Mouse (Mus musculus): ENCODE results near the gene Gm20431. TPM values are rescaled to one million over a fixed set of nuclear protein-coding genes. Genes with fewer than 3 reads are reported as not detected.

Gene Gm20431
- polyA plus RNA-seq (2014; fragmentation: Nextera tagmentation; extraction: Ambion mirVana) = 6.6 and 15.1 TPM in 2 replicates

GRCm38 (mm10) chr2:167661270-167662203, at the start of gene Gm20431:
Gene Gm20431 (minus strand): TSS chr2:167661496.
- DNase-seq (ENCODE audit: low spot score) (peak; percentile 96), ATAC-seq (replicated peaks; ENCODE audit: low FRiP score) (peak; percentile 95)
- Histone ChIP-seq H3K4me1 (replicated peaks; ENCODE audit: control insufficient read depth, insufficient read depth, low read length) (peaks cover 10% of the 10 kb centered on the region; the same call in 1 of the 2 replicates), H3K4me3 (ENCODE audit: low read depth, low read length) (peak within 1 kb of the TSS; percentile 78), H3K36me3 (ENCODE audit: control insufficient read depth, insufficient read depth, low read length) (no peaks in the 10 kb centered on the region), H3K9ac (ENCODE audit: low read length) (peak within 1 kb of the TSS; percentile 89), H3K27ac (ENCODE audit: low read depth, low read length) (0 out of 2 replicates have a peak within 1 kb of the TSS, but pooled peaks have one; percentile 12), H3K27me3 (ENCODE audit: control insufficient read depth, insufficient read depth, low read length) (peaks cover 3% of the 10 kb centered on the region; the same call in 1 of the 2 replicates), H3K4me2 (ENCODE audit: low read depth, low read length, severe bottlenecking) (peak within 1 kb of the TSS; percentile 91), H3K9me3 (ENCODE audit: control insufficient read depth, low read length) (no peaks in the 10 kb centered on the region)
- WGBS = under 1% methylated on average over 92 of the region's 110 CpGs

- no peaks in the 10 kb centered on the region for H3K9me3 ChIP-seq (ENCODE audit: control insufficient read depth, low read length)
- H3K9ac ChIP-seq (ENCODE audit: low read length) = no peak overlapping the region
- no peaks in the 10 kb centered on the region for H3K4me1 ChIP-seq (replicated peaks; ENCODE audit: control insufficient read depth, insufficient read depth, low read length)
- WGBS = 62% methylated on average over 6 of the region's 6 CpGs
- H3K27ac ChIP-seq (ENCODE audit: low read depth, low read length) = no peak overlapping the region
- DNase-seq (ENCODE audit: low spot score) = no peak
- H3K36me3 ChIP-seq (ENCODE audit: control insufficient read depth, insufficient read depth, low read length) = no peaks in the 10 kb centered on the region
- ATAC-seq (replicated peaks; ENCODE audit: low FRiP score) = no peak
- H3K27me3 ChIP-seq (ENCODE audit: control insufficient read depth, insufficient read depth, low read length) = no peaks in the 10 kb centered on the region
- H3K4me2 ChIP-seq (ENCODE audit: low read depth, low read length, severe bottlenecking) = no peak overlapping the region
- H3K4me3 ChIP-seq (ENCODE audit: low read depth, low read length) = no peak overlapping the region
Measured at GRCm38 (mm10) chr2:167710574-167710973, 49.3 kb upstream of the Gm20431 start.

DNA sequence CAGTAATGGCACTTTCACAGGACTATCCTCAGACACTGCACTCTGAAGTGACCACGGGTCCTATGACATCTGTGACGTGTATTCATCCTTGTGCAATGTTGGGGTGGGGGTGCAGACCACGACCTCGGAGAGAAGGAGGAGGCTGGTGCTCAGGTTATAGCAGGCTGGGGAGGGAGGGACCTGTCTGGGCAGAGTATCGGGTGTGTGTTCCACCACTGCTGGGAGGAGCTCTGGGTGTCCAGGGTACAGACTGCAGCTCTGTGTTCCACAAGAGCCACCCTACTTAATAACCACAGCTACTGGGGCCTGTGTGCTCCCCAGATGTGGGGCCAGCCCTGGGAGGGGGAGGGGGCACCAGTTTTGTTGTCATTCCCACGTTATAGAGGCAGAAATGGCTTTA, 48.7 kb upstream of the Gm20431 start:
- H3K9me3 ChIP-seq (ENCODE audit: control insufficient read depth, low read length) = no peaks in the 10 kb centered on the region
- WGBS = 68% methylated on average over 6 of the region's 6 CpGs
- no peaks in the 10 kb centered on the region for H3K4me1 ChIP-seq (replicated peaks; ENCODE audit: control insufficient read depth, insufficient read depth, low read length)
- H3K27me3 ChIP-seq (ENCODE audit: control insufficient read depth, insufficient read depth, low read length) = no peaks in the 10 kb centered on the region
- H3K27ac ChIP-seq (ENCODE audit: low read depth, low read length) = no peak overlapping the region
- DNase-seq (ENCODE audit: low spot score) = no peak
- ATAC-seq (replicated peaks; ENCODE audit: low FRiP score) = no peak
- H3K36me3 ChIP-seq (ENCODE audit: control insufficient read depth, insufficient read depth, low read length) = no peaks in the 10 kb centered on the region
- H3K9ac ChIP-seq (ENCODE audit: low read length) = no peak overlapping the region
- no peak overlapping the region for H3K4me3 ChIP-seq (ENCODE audit: low read depth, low read length)
- H3K4me2 ChIP-seq (ENCODE audit: low read depth, low read length, severe bottlenecking) = no peak overlapping the region

GRCm38 (mm10) chr2:167708373-167708772, 47.1 kb upstream of the Gm20431 start:
- WGBS = 59% methylated on average over 15 of the region's 15 CpGs
- Histone ChIP-seq H3K4me2 (ENCODE audit: low read depth, low read length, severe bottlenecking) (no peak overlapping the region), H3K27me3 (ENCODE audit: control insufficient read depth, insufficient read depth, low read length) (no peaks in the 10 kb centered on the region), H3K36me3 (ENCODE audit: control insufficient read depth, insufficient read depth, low read length) (no peaks in the 10 kb centered on the region), H3K9ac (ENCODE audit: low read length) (no peak overlapping the region), H3K4me3 (ENCODE audit: low read depth, low read length) (no peak overlapping the region), H3K9me3 (ENCODE audit: control insufficient read depth, low read length) (no peaks in the 10 kb centered on the region), H3K4me1 (replicated peaks; ENCODE audit: control insufficient read depth, insufficient read depth, low read length) (no peaks in the 10 kb centered on the region), H3K27ac (ENCODE audit: low read depth, low read length) (no peak overlapping the region)
- ATAC-seq (replicated peaks; ENCODE audit: low FRiP score) = no peak
- no peak for DNase-seq (ENCODE audit: low spot score)

DNA sequence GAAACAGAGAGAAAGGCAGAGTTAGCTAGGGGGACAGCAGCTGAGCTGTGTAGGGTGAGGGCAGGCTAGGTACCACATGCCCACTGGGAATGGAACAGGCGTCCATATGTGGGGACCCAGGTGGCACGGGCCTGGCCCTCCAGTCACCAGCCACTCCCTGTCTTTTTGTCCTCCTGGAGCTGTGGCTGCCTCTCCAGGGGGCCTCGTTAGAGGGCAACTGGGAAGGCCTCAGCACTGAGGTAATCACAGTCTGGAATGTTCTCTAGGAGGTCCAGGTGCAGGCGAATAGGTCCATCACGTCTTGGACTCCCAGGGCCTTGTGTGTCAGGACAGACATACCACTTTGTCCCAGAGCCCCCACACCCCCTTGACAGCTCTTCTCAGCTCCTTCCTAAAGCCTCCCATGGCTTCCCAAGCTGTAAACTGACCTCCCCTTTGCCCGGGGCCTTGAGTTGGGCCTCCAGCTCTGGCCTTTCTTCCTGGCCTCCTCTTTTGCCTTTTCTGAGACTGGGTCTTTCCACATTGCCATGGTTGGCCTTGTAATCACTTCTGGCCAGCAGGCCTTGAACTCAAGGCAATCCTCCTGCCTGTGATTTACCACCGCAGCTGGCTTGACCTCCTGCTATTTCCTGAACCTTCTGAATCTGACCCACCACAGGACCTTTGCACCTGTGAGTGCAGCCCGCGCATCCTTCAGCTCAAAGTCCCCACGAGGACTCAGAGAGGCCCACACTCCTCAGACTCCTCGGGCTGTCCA, 45.1 kb upstream of the Gm20431 start:
- Histone ChIP-seq H3K9ac (ENCODE audit: low read length) (no peak overlapping the region), H3K27ac (ENCODE audit: low read depth, low read length) (no peak overlapping the region), H3K27me3 (ENCODE audit: control insufficient read depth, insufficient read depth, low read length) (no peaks in the 10 kb centered on the region), H3K4me1 (replicated peaks; ENCODE audit: control insufficient read depth, insufficient read depth, low read length) (no peaks in the 10 kb centered on the region), H3K4me2 (ENCODE audit: low read depth, low read length, severe bottlenecking) (no peak overlapping the region), H3K9me3 (ENCODE audit: control insufficient read depth, low read length) (no peaks in the 10 kb centered on the region), H3K36me3 (ENCODE audit: control insufficient read depth, insufficient read depth, low read length) (no peaks in the 10 kb centered on the region), H3K4me3 (ENCODE audit: low read depth, low read length) (no peak overlapping the region)
- DNase-seq (ENCODE audit: low spot score) (no peak), ATAC-seq (replicated peaks; ENCODE audit: low FRiP score) (no peak)
- 69% methylated on average over 11 of the region's 11 CpGs for WGBS

- no peak for DNase-seq (ENCODE audit: low spot score)
- 92% methylated on average over 4 of the region's 4 CpGs for WGBS
Measured at GRCm38 (mm10) chr2:167704409-167704808, 43.1 kb upstream of the Gm20431 start.

DNA sequence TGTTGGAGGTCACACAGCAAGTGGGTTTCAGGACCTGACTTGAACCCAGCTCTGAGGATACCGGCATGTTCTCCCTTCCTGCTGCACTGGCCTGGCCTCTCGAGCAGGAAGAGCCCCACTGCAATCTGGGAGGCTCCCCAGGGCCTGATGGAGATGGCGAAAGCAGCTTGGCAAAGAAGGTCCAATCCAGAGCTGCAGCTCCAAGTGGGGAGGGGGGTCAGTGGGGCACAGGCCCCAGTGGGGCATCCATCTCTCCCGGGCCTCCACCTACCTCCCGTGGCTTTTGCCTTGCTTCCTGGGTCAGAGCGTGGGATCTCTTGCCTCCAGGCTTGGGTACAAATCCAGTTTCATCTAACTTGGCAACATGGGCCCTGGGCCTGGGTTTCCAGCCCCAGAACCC, 40.8 kb upstream of the Gm20431 start:
- no peak overlapping the region for H3K9ac ChIP-seq (ENCODE audit: low read length)
- H3K4me1 ChIP-seq (replicated peaks; ENCODE audit: control insufficient read depth, insufficient read depth, low read length) = no peaks in the 10 kb centered on the region
- H3K9me3 ChIP-seq (ENCODE audit: control insufficient read depth, low read length) = no peaks in the 10 kb centered on the region
- no peaks in the 10 kb centered on the region for H3K36me3 ChIP-seq (ENCODE audit: control insufficient read depth, insufficient read depth, low read length)
- DNase-seq (ENCODE audit: low spot score) = no peak
- H3K27me3 ChIP-seq (ENCODE audit: control insufficient read depth, insufficient read depth, low read length) = no peaks in the 10 kb centered on the region
- ATAC-seq (replicated peaks; ENCODE audit: low FRiP score) = no peak
- 80% methylated on average over 6 of the region's 6 CpGs for WGBS
- no peak overlapping the region for H3K4me2 ChIP-seq (ENCODE audit: low read depth, low read length, severe bottlenecking)
- no peak overlapping the region for H3K27ac ChIP-seq (ENCODE audit: low read depth, low read length)
- no peak overlapping the region for H3K4me3 ChIP-seq (ENCODE audit: low read depth, low read length)

More at GRCm38 (mm10) chr2:167704409-167704808, 43.1 kb upstream of the Gm20431 start:
- Histone ChIP-seq H3K4me1 (replicated peaks; ENCODE audit: control insufficient read depth, insufficient read depth, low read length) (no peaks in the 10 kb centered on the region), H3K9ac (ENCODE audit: low read length) (no peak overlapping the region), H3K27me3 (ENCODE audit: control insufficient read depth, insufficient read depth, low read length) (no peaks in the 10 kb centered on the region), H3K36me3 (ENCODE audit: control insufficient read depth, insufficient read depth, low read length) (no peaks in the 10 kb centered on the region), H3K4me3 (ENCODE audit: low read depth, low read length) (no peak overlapping the region), H3K27ac (ENCODE audit: low read depth, low read length) (no peak overlapping the region), H3K9me3 (ENCODE audit: control insufficient read depth, low read length) (no peaks in the 10 kb centered on the region), H3K4me2 (ENCODE audit: low read depth, low read length, severe bottlenecking) (no peak overlapping the region)
- no peak for ATAC-seq (replicated peaks; ENCODE audit: low FRiP score)

- H3K27ac ChIP-seq (ENCODE audit: low read depth, low read length) = no peak overlapping the region
- no peak overlapping the region for H3K4me3 ChIP-seq (ENCODE audit: low read depth, low read length)
- H3K9ac ChIP-seq (ENCODE audit: low read length) = no peak overlapping the region
- H3K4me1 ChIP-seq (replicated peaks; ENCODE audit: control insufficient read depth, insufficient read depth, low read length) = no peaks in the 10 kb centered on the region
- no peak overlapping the region for H3K4me2 ChIP-seq (ENCODE audit: low read depth, low read length, severe bottlenecking)
- DNase-seq (ENCODE audit: low spot score) (no peak), ATAC-seq (replicated peaks; ENCODE audit: low FRiP score) (no peak)
- H3K36me3 ChIP-seq (ENCODE audit: control insufficient read depth, insufficient read depth, low read length) = no peaks in the 10 kb centered on the region
- H3K9me3 ChIP-seq (ENCODE audit: control insufficient read depth, low read length) = no peaks in the 10 kb centered on the region
- 75% methylated on average over 5 of the region's 5 CpGs for WGBS
- no peaks in the 10 kb centered on the region for H3K27me3 ChIP-seq (ENCODE audit: control insufficient read depth, insufficient read depth, low read length)
Measured at GRCm38 (mm10) chr2:167701472-167701871, 40.2 kb upstream of the Gm20431 start.

Measured in forebrain, embryonic 11.5 days (tissue).